Mouse (Mus musculus) small intestine, adult 2 months (tissue): ENCODE data around the gene Sept11.

Source experiments
- CTCF ChIP-seq: fragments of 200-500 bp; IDR thresholded peaks from 2 replicates; pipeline ENCODE4 v1.5.1; 2012; ENCODE audit warnings: low read depth, mild to moderate bottlenecking, control low read depth, inconsistent platforms, low read length, moderate library complexity, mixed read lengths; ENCODE audit not compliant: insufficient replicate concordance, insufficient read length; ENCODE audit errors: extremely low read depth
- POLR2A ChIP-seq: fragments of 200-500 bp; IDR thresholded peaks from 2 replicates; pipeline ENCODE4 v1.6.1; 2012; ENCODE audit warnings: low read depth, mild to moderate bottlenecking, control low read depth, inconsistent platforms, low read length, moderate library complexity

DNA sequence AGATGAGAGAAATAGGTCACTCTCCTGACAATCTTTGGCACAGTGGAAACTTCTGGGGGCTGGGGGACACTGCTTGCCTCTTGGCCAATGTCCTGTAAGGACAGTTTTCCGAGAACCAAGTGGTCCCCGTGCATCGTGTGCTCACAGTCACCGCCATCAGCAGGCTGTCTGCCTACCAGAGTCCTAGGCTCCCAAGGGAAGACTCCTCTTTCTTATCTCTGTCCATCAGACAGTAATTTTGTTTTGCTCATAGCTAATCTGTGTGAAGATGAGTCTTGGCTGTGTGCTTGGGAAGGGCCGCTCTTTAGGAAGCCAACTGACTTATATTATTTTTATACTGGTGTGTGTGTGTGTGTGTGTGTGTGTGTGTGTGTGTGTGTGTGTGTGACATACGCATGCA lies 52.3 kb downstream of the Sept11 start:
- no peak for TF ChIP-seq CTCF
- TF ChIP-seq POLR2A, result no peak
